Mouse (Mus musculus): ENCODE results near the gene Klra7. TPM values are rescaled to one million over a fixed set of nuclear protein-coding genes. Genes with fewer than 3 reads are reported as not detected.
"Not testable (repeated sequence)": the region's sequence is repeated elsewhere in the genome, so short reads cannot be mapped to it uniquely, and the experiment has no call there.

The Klra7 gene
- total RNA-seq (2017) = 0.37 TPM in 1 of 2 replicates, not detected in the other

- ATAC-seq (replicated peaks; ENCODE audit: low read depth, poor library complexity, severe bottlenecking) = no peak
Measured at GRCm38 (mm10) chr6:130233222-130233621, at the start of gene Klra7. Gene Klra7 (minus strand): TSS chr6:130233322.

GRCm38 (mm10) chr6:130281828-130282227, 48.7 kb upstream of the Klra7 start, which contains the start of gene Klra10:
Gene Klra10 (minus strand): TSS chr6:130281928.
- not testable (repeated sequence) for ATAC-seq (replicated peaks; ENCODE audit: low read depth, poor library complexity, severe bottlenecking)

- ATAC-seq (replicated peaks; ENCODE audit: low read depth, poor library complexity, severe bottlenecking) = no peak
Measured at GRCm38 (mm10) chr6:130255326-130255725, 22.2 kb upstream of the Klra7 start.

GRCm38 (mm10) chr6:130237536-130237935, 4.4 kb upstream of the Klra7 start:
- ATAC-seq (replicated peaks; ENCODE audit: low read depth, poor library complexity, severe bottlenecking) = peak; percentile 50; the same call in 1 of the 2 replicates

- peak; percentile 36 for ATAC-seq (replicated peaks; ENCODE audit: low read depth, poor library complexity, severe bottlenecking)
Measured at GRCm38 (mm10) chr6:130236635-130237034, 3.5 kb upstream of the Klra7 start.

GRCm38 (mm10) chr6:130197453-130197852, 35.7 kb downstream of the Klra7 start:
- peak; percentile 100 for ATAC-seq (replicated peaks; ENCODE audit: low read depth, poor library complexity, severe bottlenecking)

- not testable (repeated sequence) for ATAC-seq (replicated peaks; ENCODE audit: low read depth, poor library complexity, severe bottlenecking)
Measured at GRCm38 (mm10) chr6:130193012-130193411, 40.1 kb downstream of the Klra7 start, which contains the start of gene Klra9. Gene Klra9 (minus strand): TSS chr6:130193112.

Other genes with a start within 250 kb of the Klra7 start
- gene Klra6, start 206.4 kb downstream of the Klra7 start, total RNA-seq (2017) = not detected in 2 replicates
- gene Klra4, start 166.1 kb downstream of the Klra7 start, total RNA-seq (2017) = not detected in 2 replicates
- not detected in 2 replicates for gene Klra8, start 103.4 kb downstream of the Klra7 start, total RNA-seq (2017)
- gene Klra9, start 40.2 kb downstream of the Klra7 start, total RNA-seq (2017) = not detected in 2 replicates
- gene Klra10, start 48.6 kb upstream of the Klra7 start, total RNA-seq (2017) = not detected in 2 replicates
- not detected in 2 replicates for gene Klra3, start 104.3 kb upstream of the Klra7 start, total RNA-seq (2017)
- gene Klra1, start 153.6 kb upstream of the Klra7 start, total RNA-seq (2017) = 0.27 and 0.68 TPM in 2 replicates

Data from common myeloid progenitor, adult 5-6 weeks (primary cell).